Mouse (Mus musculus) lung, postnatal 14 days (tissue): ENCODE data around the gene Slc29a4.
A peak's percentile ranks its signal among the peaks of the same experiment; 100 is the strongest.

Experiments used
- DNase-seq: peaks from one replicate; pipeline ENCODE4 v3.0.0; 2021

Gene Slc29a4

GRCm38 (mm10) chr5:142692248-142692647, at the start of gene Slc29a4:
TSS of gene Slc29a4 (plus strand) at chr5:142692512.
- no peak for DNase-seq

GRCm38 (mm10) chr5:142648162-142648561, 44.1 kb upstream of the Slc29a4 start:
- no peak for DNase-seq

GRCm38 (mm10) chr5:142649460-142650050, 42.8 kb upstream of the Slc29a4 start:
- DNase-seq, result no peak

- no peak for DNase-seq
These were observed 41.9 kb upstream of the Slc29a4 start for GRCm38 (mm10) chr5:142650390-142650789.

- DNase-seq, result no peak
These were observed 41.4 kb upstream of the Slc29a4 start for GRCm38 (mm10) chr5:142650794-142651497.

- DNase-seq, result no peak
These were observed 40.0 kb upstream of the Slc29a4 start for GRCm38 (mm10) chr5:142652266-142652665.

- no peak for DNase-seq
These were observed 31.5 kb upstream of the Slc29a4 start for GRCm38 (mm10) chr5:142660656-142661434.

- DNase-seq, result no peak
These were observed 24.4 kb upstream of the Slc29a4 start for GRCm38 (mm10) chr5:142667921-142668320.

- DNase-seq, result no peak
These were observed 23.6 kb upstream of the Slc29a4 start for GRCm38 (mm10) chr5:142668556-142669263.

- no peak for DNase-seq
These were observed 22.6 kb upstream of the Slc29a4 start for GRCm38 (mm10) chr5:142669726-142670125.

- no peak for DNase-seq
These were observed 19.2 kb upstream of the Slc29a4 start for GRCm38 (mm10) chr5:142673082-142673481.

- DNase-seq, result no peak
These were observed 14.2 kb upstream of the Slc29a4 start for GRCm38 (mm10) chr5:142678141-142678571.

- DNase-seq, result no peak
These were observed 13.2 kb upstream of the Slc29a4 start for GRCm38 (mm10) chr5:142679065-142679464.

- DNase-seq, result no peak
These were observed 10.4 kb upstream of the Slc29a4 start for GRCm38 (mm10) chr5:142681911-142682310.

GRCm38 (mm10) chr5:142682529-142682928, 9.8 kb upstream of the Slc29a4 start:
- no peak for DNase-seq

GRCm38 (mm10) chr5:142688866-142689265, 3.4 kb upstream of the Slc29a4 start:
- DNase-seq, result no peak

- no peak for DNase-seq
These were observed 2.0 kb upstream of the Slc29a4 start for GRCm38 (mm10) chr5:142690343-142690742.

- no peak for DNase-seq
These were observed 842 bp downstream of the Slc29a4 start for GRCm38 (mm10) chr5:142692971-142693737.

- DNase-seq, result no peak
These were observed 1.6 kb downstream of the Slc29a4 start for GRCm38 (mm10) chr5:142693738-142694430.

GRCm38 (mm10) chr5:142694627-142695340, 2.5 kb downstream of the Slc29a4 start:
- peak; percentile 71 for DNase-seq

GRCm38 (mm10) chr5:142696258-142696657, 3.9 kb downstream of the Slc29a4 start:
- DNase-seq, result no peak
